Mouse (Mus musculus) natural killer cell, adult 2 months (primary cell): Measurements from ENCODE around the gene Edem2.
"Not testable (repeated sequence)": the region's sequence is repeated elsewhere in the genome, so short reads cannot be mapped to it uniquely, and the experiment has no call there.

Source experiments
- DNase-seq, 2 experiments: peaks; one replicate each; pipeline ENCODE4 v3.0.0; 2022; ENCODE audit warnings: low spot score in 2 of 2

Edem2 gene

GRCm38 (mm10) chr2:155735766-155736165 lies 6.5 kb upstream of the Edem2 start, which contains the start of gene Gm17581:
Gm17581 (minus strand) TSS chr2:155735866.
- DNase-seq: not testable (repeated sequence)

GRCm38 (mm10) chr2:155735080-155735479 lies 5.8 kb upstream of the Edem2 start:
- no peak for DNase-seq

GRCm38 (mm10) chr2:155728742-155729141 lies 533 bp downstream of the Edem2 start:
- DNase-seq: no peak

GRCm38 (mm10) chr2:155727764-155728395 lies 1.4 kb downstream of the Edem2 start:
- DNase-seq: no peak

- DNase-seq: no peak
Observed at GRCm38 (mm10) chr2:155726302-155726701, 3.0 kb downstream of the Edem2 start.

GRCm38 (mm10) chr2:155724526-155724925 lies 4.7 kb downstream of the Edem2 start:
- DNase-seq: no peak

GRCm38 (mm10) chr2:155724036-155724435 lies 5.2 kb downstream of the Edem2 start:
- no peak for DNase-seq

- DNase-seq: no peak
Observed at GRCm38 (mm10) chr2:155720585-155720984, 8.7 kb downstream of the Edem2 start.

- DNase-seq: no peak
Observed at GRCm38 (mm10) chr2:155717082-155717990, 11.9 kb downstream of the Edem2 start.

GRCm38 (mm10) chr2:155710557-155710956 lies 18.7 kb downstream of the Edem2 start:
- DNase-seq: no peak

GRCm38 (mm10) chr2:155707251-155707650 lies 22.0 kb downstream of the Edem2 start:
- DNase-seq: no peak

- no peak for DNase-seq
Observed at GRCm38 (mm10) chr2:155703630-155704029, 25.6 kb downstream of the Edem2 start.

GRCm38 (mm10) chr2:155701399-155701919 lies 27.8 kb downstream of the Edem2 start:
- DNase-seq: no peak

GRCm38 (mm10) chr2:155698443-155698842 lies 30.8 kb downstream of the Edem2 start:
- DNase-seq: not testable (repeated sequence)

GRCm38 (mm10) chr2:155696851-155697250 lies 32.4 kb downstream of the Edem2 start:
- no peak for DNase-seq

- DNase-seq: peak; percentile 80 to 86
Observed at GRCm38 (mm10) chr2:155696091-155696558, 33.1 kb downstream of the Edem2 start.

- no peak for DNase-seq
Observed at GRCm38 (mm10) chr2:155695316-155695715, 34.0 kb downstream of the Edem2 start.

GRCm38 (mm10) chr2:155694564-155694963 lies 34.7 kb downstream of the Edem2 start:
- DNase-seq: no peak

- DNase-seq: no peak
Observed at GRCm38 (mm10) chr2:155693136-155693535, 36.1 kb downstream of the Edem2 start.

- peak; percentile 92 to 95 for DNase-seq
Observed at GRCm38 (mm10) chr2:155691723-155692493, 37.4 kb downstream of the Edem2 start, which contains the start of gene Trpc4ap. Trpc4ap (minus strand) TSS chr2:155692384.

- no peak for DNase-seq
Observed at GRCm38 (mm10) chr2:155691336-155691722, 37.9 kb downstream of the Edem2 start.

- DNase-seq: no peak
Observed at GRCm38 (mm10) chr2:155689211-155689610, 40.1 kb downstream of the Edem2 start.
